Mouse (Mus musculus) WW6 (cell line): ENCODE measurements around the gene Frmd4a.
"Not testable (repeated sequence)": the region's sequence is repeated elsewhere in the genome, so short reads cannot be mapped to it uniquely, and the experiment has no call there.

ENCODE experiments used
- DNase-seq: peaks from one replicate; pipeline ENCODE4 v3.0.0-alpha.2; 2013; ENCODE audit warnings: low read depth, low spot score

Gene Frmd4a

GRCm38 (mm10) chr2:4616995-4617394, 599.5 kb downstream of the Frmd4a start:
- DNase-seq, result no peak

GRCm38 (mm10) chr2:4619126-4619525, 601.6 kb downstream of the Frmd4a start:
- DNase-seq, result not testable (repeated sequence)

GRCm38 (mm10) chr2:4619893-4620593, 602.5 kb downstream of the Frmd4a start:
- no peak for DNase-seq

GRCm38 (mm10) chr2:4620640-4621401, 603.3 kb downstream of the Frmd4a start:
- no peak for DNase-seq

GRCm38 (mm10) chr2:4621471-4621985, 604.0 kb downstream of the Frmd4a start:
- DNase-seq, result no peak

- DNase-seq, result no peak
Measured at GRCm38 (mm10) chr2:4626911-4627310, 609.4 kb downstream of the Frmd4a start.

GRCm38 (mm10) chr2:4628920-4629319, 611.4 kb downstream of the Frmd4a start:
- no peak for DNase-seq

- DNase-seq, result no peak
Measured at GRCm38 (mm10) chr2:4629470-4629869, 612.0 kb downstream of the Frmd4a start.

GRCm38 (mm10) chr2:4630197-4630835, 612.8 kb downstream of the Frmd4a start:
- DNase-seq, result no peak

- no peak for DNase-seq
Measured at GRCm38 (mm10) chr2:4635804-4636203, 618.3 kb downstream of the Frmd4a start.

GRCm38 (mm10) chr2:4636656-4637055, 619.1 kb downstream of the Frmd4a start:
- no peak for DNase-seq

- no peak for DNase-seq
Measured at GRCm38 (mm10) chr2:4638189-4638588, 620.7 kb downstream of the Frmd4a start.

- no peak for DNase-seq
Measured at GRCm38 (mm10) chr2:4645066-4645465, 627.5 kb downstream of the Frmd4a start.

- no peak for DNase-seq
Measured at GRCm38 (mm10) chr2:4648094-4648493, 630.6 kb downstream of the Frmd4a start.

- DNase-seq, result no peak
Measured at GRCm38 (mm10) chr2:4649646-4650045, 632.1 kb downstream of the Frmd4a start.

- DNase-seq, result peak; percentile 78
Measured at GRCm38 (mm10) chr2:4651500-4652285, 634.2 kb downstream of the Frmd4a start, which contains the start of gene Prpf18. Prpf18 (minus strand) TSS chr2:4652113.

- DNase-seq, result no peak
Measured at GRCm38 (mm10) chr2:4660677-4661076, 643.2 kb downstream of the Frmd4a start.
